ENCODE assay signal across 11 mouse cellular contexts in genomic region chr4:140069563-140070330, GRCm38 (mm10).
DNase-seq lines count a peak whose midpoint lies in the region; ATAC-seq and TF ChIP-seq lines count a peak whose summit lies in the region.
"Had no signal": no experiment of that assay in that cellular context is flagged by ENCODE, and none has a peak within 500 bp of the region (broad histone marks: within the 10 kb centered on the region; RNA-seq: fewer than 3 reads in every experiment).

No protein-coding gene starts in this region.

- TF ChIP-seq CTCF in layer of hippocampus, adult 2 months (conservative IDR thresholded peaks at IDR 0.05), result no peak

- H3K9ac ChIP-seq in forebrain, embryonic 13.5 days, result no peak overlapping the region
- no peak overlapping the region for H3K9ac ChIP-seq in liver, embryonic 12.5 days

- no peaks in the 10 kb centered on the region for H3K27me3 ChIP-seq in forebrain, embryonic 13.5 days
- H3K27me3 ChIP-seq in liver, embryonic 12.5 days (replicated peaks), result peaks cover 8% of the 10 kb centered on the region

- peak overlapping the region; percentile 24; the same call in 1 of the 2 replicates for H3K4me2 ChIP-seq in forebrain, embryonic 13.5 days
- no peak overlapping the region for H3K4me2 ChIP-seq in liver, embryonic 12.5 days

- no peaks in the 10 kb centered on the region for H3K36me3 ChIP-seq in forebrain, embryonic 13.5 days (ENCODE audit: poor library complexity, severe bottlenecking)
- H3K36me3 ChIP-seq in liver, embryonic 12.5 days, result no peaks in the 10 kb centered on the region
- H3K36me3 ChIP-seq: G1E had no signal

- peak overlapping the region; percentile 53; the same call in 1 of the 2 replicates for H3K27ac ChIP-seq in layer of hippocampus, adult 2 months
- peak overlapping the region; percentile 77 for H3K27ac ChIP-seq in forebrain, embryonic 13.5 days
- no peak overlapping the region for H3K27ac ChIP-seq in liver, embryonic 12.5 days

- 6% methylated on average over 15 of the region's 15 CpGs for WGBS in forebrain, embryonic 13.5 days
- WGBS in liver, embryonic 12.5 days (ENCODE audit: insufficient replicate concordance), result 11% methylated on average over 15 of the region's 15 CpGs

- peak; percentile 16 to 63 for DNase-seq in layer of hippocampus, adult 2 months (ENCODE audit: low spot score in 2 of 2)
- no peak for DNase-seq in layer of hippocampus, adult 11-12 months (ENCODE audit: low spot score)
- DNase-seq in left cerebral cortex, postnatal 25 days (ENCODE audit: low spot score in 2 of 2), result peak; percentile 43 to 87
- DNase-seq in right cerebral cortex, postnatal 4 days, result peak; percentile 40
- DNase-seq in thymus, postnatal 0 days (ENCODE audit: low spot score), result no peak
- no peak for DNase-seq in spleen, adult 12 weeks (ENCODE audit: low spot score)
- DNase-seq: cerebellum, adult 18-20 months had no signal

- H3K4me1 ChIP-seq in forebrain, embryonic 13.5 days, result peaks cover 29% of the 10 kb centered on the region
- peaks cover 3% of the 10 kb centered on the region; the same call in 1 of the 2 replicates for H3K4me1 ChIP-seq in liver, embryonic 12.5 days

- ATAC-seq in forebrain, embryonic 13.5 days, result peak; percentile 96
- ATAC-seq in liver, embryonic 12.5 days, result no peak

- intact Hi-C loops in left cerebral cortex, postnatal 25 days (cut with DNase I), result loop anchor here (1.0 kb wide), 1 partner anchor 31 kb away; no protein-coding TSS in a partner anchor

- no peaks in the 10 kb centered on the region for H3K9me3 ChIP-seq in forebrain, embryonic 13.5 days (replicated peaks)
- peaks cover 9% of the 10 kb centered on the region for H3K9me3 ChIP-seq in liver, embryonic 12.5 days (replicated peaks)

- H3K4me3 ChIP-seq in layer of hippocampus, adult 2 months, result no peak overlapping the region
- no peak overlapping the region for H3K4me3 ChIP-seq in forebrain, embryonic 13.5 days
- H3K4me3 ChIP-seq in liver, embryonic 12.5 days, result no peak overlapping the region
- H3K4me3 ChIP-seq: myocyte had no signal

Comparison
In these comparisons a context has a peak if more than half of its experiments do, and no peak if none do; other contexts are left out.
1. DNase-seq: peak in layer of hippocampus, adult 2 months (2 of 2), left cerebral cortex, postnatal 25 days (2 of 2) and right cerebral cortex, postnatal 4 days (single experiment); none in layer of hippocampus, adult 11-12 months (single experiment), thymus, postnatal 0 days (single experiment) and spleen, adult 12 weeks (single experiment).